Mouse (Mus musculus): ENCODE results near the gene Nmd3. TPM values are rescaled to one million over a fixed set of nuclear protein-coding genes. Genes with fewer than 3 reads are reported as not detected.

Nmd3 gene
- polyA plus RNA-seq, 1 experiment from 2014 or later = 65.7 TPM

DNA sequence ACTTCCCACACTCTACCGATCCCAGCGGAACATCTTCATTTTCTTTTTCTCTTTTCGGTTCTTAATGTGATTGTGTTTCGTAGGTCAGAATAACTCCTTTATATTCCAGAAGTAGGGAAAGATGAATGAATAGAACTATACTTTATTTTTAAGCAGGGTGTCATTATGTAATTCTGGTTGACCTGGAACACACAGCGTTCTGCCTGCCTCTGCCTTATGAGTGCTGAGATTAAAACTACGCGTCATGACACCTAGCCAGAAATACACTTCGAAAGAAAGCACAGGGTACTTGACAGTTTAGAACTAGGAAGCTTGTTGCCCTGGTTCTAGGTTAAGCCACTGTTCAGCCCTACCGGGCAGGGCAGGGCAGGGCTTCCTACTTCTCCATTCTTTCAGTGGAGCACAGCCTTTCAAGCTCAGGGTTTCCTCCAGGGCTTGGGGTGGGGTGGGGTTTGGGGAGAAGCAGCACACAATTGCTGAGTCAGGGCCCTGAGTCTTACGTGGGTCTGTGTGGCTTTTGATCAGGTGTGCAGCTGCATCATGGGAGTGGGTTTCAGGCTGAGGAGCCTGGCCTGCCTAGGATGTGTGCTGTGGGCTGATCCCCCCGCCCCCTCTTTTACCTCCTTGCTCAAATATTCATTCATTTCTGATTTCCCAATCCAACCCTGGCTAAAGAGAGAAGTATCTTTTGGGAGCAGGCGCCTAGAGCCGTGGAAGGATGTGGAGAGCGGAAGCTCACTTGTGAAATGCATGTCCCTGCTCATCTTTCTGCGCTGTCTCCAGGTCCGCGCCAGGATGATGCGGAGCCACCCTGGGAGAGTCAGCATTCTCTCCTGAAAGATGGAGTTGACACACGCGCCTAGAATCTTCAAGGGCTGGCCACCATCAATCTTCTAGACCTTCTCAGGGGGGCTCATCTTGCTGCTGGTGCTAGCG lies 42.1 kb downstream of the Nmd3 start:
- Histone ChIP-seq H3K9ac (no peak overlapping the region), H3K4me1 (replicated peaks) (no peaks in the 10 kb centered on the region), H3K4me2 (no peak overlapping the region), H3K27me3 (no peaks in the 10 kb centered on the region), H3K9me3 (replicated peaks) (no peaks in the 10 kb centered on the region), H3K27ac (replicated peaks) (no peak overlapping the region), H3K4me3 (replicated peaks) (no peak overlapping the region), H3K36me3 (replicated peaks) (no peaks in the 10 kb centered on the region)
- no peak for ATAC-seq (ENCODE audit: insufficient read depth)
- WGBS (ENCODE audit: insufficient replicate concordance) = 76% methylated on average over 21 of the region's 21 CpGs

DNA sequence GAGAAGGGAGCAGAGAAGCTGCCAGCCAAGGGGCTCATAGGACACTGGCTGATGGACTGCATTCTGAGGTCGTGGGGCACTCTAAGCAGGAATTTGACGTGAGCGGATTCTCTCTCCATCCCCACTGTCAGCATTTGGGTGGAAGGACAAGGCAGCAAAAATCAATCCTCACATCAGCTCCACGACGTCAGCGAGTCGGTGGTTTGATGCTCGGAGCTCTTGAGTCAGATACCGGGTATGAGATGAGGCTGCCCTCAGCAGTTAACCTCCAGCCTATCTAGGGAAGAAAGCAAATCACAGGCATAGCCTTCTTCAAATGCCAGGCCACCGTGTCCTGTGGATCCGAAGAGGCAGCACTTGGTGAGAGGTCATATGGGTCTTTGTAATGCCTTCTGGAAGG lies 43.4 kb downstream of the Nmd3 start:
- Histone ChIP-seq H3K27ac (replicated peaks) (no peak overlapping the region), H3K36me3 (replicated peaks) (no peaks in the 10 kb centered on the region), H3K4me3 (replicated peaks) (no peak overlapping the region), H3K4me1 (replicated peaks) (no peaks in the 10 kb centered on the region), H3K4me2 (no peak overlapping the region), H3K9me3 (replicated peaks) (no peaks in the 10 kb centered on the region), H3K27me3 (no peaks in the 10 kb centered on the region), H3K9ac (no peak overlapping the region)
- no peak for ATAC-seq (ENCODE audit: insufficient read depth)
- 75% methylated on average over 11 of the region's 11 CpGs for WGBS (ENCODE audit: insufficient replicate concordance)

DNA sequence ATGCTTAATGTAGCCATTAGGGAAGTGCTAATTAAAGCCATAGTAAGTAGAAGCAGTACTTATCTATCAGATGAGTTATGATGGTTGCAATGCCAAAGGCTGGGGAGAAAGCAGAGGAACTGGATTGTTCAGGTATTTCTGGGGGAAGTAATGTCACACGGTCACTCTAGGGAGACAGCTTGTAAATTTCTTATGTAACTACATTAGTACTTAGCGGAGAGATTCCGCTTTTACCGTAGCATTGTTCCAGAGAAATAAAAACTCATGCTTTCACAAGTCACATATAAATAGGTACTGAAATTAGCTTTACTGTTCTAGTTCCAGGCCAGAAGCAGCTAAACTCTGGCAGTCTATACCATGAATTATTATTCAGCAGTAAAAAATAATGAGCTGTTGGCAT lies 47.4 kb downstream of the Nmd3 start:
- no peaks in the 10 kb centered on the region for H3K4me1 ChIP-seq (replicated peaks)
- ATAC-seq (ENCODE audit: insufficient read depth) = no peak

DNA sequence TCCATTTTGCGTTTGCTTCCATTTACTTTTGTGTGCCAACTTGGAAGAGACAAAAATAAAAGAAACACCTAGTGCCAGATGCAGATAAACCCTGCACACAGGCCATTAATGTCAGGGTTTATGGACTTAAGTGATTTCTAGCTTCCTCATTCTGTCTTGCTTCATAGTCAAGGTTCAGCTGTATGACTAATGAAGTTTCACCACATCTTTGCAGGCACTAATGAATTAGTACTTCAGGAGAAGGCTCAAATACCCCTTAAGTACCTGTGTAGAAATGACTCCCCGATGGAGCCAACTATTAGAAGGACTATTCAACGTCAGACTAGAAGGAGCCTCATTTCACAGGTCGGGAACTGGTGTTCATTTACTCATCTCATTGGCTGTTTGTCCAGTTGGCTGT lies 51.6 kb downstream of the Nmd3 start:
- H3K4me1 ChIP-seq (replicated peaks) = no peaks in the 10 kb centered on the region
- H3K4me2 ChIP-seq = no peak overlapping the region
- H3K9me3 ChIP-seq (replicated peaks) = no peaks in the 10 kb centered on the region
- no peak overlapping the region for H3K9ac ChIP-seq
- H3K36me3 ChIP-seq (replicated peaks) = no peaks in the 10 kb centered on the region
- WGBS (ENCODE audit: insufficient replicate concordance) = 52% methylated on average over 4 of the region's 4 CpGs
- no peak overlapping the region for H3K27ac ChIP-seq (replicated peaks)
- no peak overlapping the region for H3K4me3 ChIP-seq (replicated peaks)
- H3K27me3 ChIP-seq = no peaks in the 10 kb centered on the region
- ATAC-seq (ENCODE audit: insufficient read depth) = no peak

More for the DNA sequence above, 47.4 kb downstream of the Nmd3 start:
- Histone ChIP-seq H3K27ac (replicated peaks) (no peak overlapping the region), H3K9ac (no peak overlapping the region), H3K27me3 (no peaks in the 10 kb centered on the region), H3K36me3 (replicated peaks) (no peaks in the 10 kb centered on the region), H3K4me2 (no peak overlapping the region), H3K9me3 (replicated peaks) (no peaks in the 10 kb centered on the region), H3K4me3 (replicated peaks) (no peak overlapping the region)
- WGBS (ENCODE audit: insufficient replicate concordance) = 75% methylated on average over 4 of the region's 4 CpGs

DNA sequence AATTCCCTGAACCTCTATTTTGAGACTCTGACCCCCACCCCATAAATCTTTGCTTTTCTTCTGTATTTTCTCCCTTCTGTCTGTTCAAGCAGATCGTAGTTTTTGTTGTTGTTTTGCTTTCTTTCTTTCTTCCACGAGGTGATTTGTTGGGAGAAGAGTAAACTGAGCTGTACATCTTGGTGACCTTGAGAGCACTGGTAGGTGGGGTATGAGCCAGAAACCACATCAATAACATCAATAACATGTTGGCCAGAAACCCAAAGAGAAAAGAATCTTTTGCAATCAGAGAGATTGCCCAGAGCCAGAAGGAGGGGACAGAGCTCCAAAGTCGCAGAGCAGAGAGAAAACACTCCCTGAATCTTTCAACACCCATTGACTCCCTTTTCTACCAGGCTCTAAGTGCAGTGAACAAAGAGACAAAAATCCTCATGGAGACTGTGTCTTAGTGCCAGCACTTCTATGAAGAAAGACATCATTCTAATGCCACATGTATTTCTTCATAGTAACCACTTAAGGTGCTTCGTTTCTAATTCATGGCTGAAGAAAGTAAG lies 57.5 kb downstream of the Nmd3 start:
- H3K4me1 ChIP-seq (replicated peaks) = no peaks in the 10 kb centered on the region
- H3K27ac ChIP-seq (replicated peaks) = no peak overlapping the region
- no peaks in the 10 kb centered on the region for H3K36me3 ChIP-seq (replicated peaks)
- H3K4me2 ChIP-seq = no peak overlapping the region
- no peak overlapping the region for H3K4me3 ChIP-seq (replicated peaks)
- no peaks in the 10 kb centered on the region for H3K9me3 ChIP-seq (replicated peaks)
- ATAC-seq (ENCODE audit: insufficient read depth) = no peak
- WGBS (ENCODE audit: insufficient replicate concordance) = 48% methylated on average over 4 of the region's 4 CpGs
- no peaks in the 10 kb centered on the region for H3K27me3 ChIP-seq
- H3K9ac ChIP-seq = no peak overlapping the region

DNA sequence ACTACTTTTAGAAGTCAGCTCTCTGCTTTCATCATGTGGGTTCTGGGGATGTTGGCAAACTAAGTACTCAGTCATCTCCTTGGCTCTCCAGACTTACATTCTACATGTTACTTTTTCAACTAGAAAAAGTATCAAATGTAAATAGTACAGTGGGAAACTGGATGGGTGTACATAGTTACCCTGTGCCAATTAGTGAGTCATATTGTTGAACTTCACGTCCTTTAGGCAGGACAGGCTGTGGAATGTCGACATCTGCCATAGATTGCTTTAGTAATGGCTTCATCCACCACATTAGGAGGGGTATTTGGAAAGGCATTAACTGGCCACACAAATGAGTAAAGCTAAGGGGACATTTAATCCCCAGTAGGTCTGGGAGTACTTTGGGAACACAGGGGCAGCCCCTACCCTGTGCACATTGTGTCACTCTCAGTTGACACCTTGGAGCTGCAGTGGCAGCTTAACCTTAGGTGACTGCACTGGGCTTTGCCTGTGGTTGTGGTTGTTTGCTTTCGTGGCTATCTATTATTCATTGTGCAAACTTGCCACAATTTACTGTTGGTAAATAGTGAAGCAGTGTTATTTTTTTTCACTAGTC lies 71.1 kb downstream of the Nmd3 start:
- WGBS (ENCODE audit: insufficient replicate concordance) = 50% methylated on average over 3 of the region's 3 CpGs
- H3K27ac ChIP-seq (replicated peaks) = no peak overlapping the region
- ATAC-seq (ENCODE audit: insufficient read depth) = no peak
- H3K9me3 ChIP-seq (replicated peaks) = no peaks in the 10 kb centered on the region
- no peaks in the 10 kb centered on the region for H3K27me3 ChIP-seq
- H3K4me2 ChIP-seq = no peak overlapping the region
- H3K4me1 ChIP-seq (replicated peaks) = no peaks in the 10 kb centered on the region
- H3K36me3 ChIP-seq (replicated peaks) = no peaks in the 10 kb centered on the region
- H3K9ac ChIP-seq = no peak overlapping the region
- H3K4me3 ChIP-seq (replicated peaks) = no peak overlapping the region

DNA sequence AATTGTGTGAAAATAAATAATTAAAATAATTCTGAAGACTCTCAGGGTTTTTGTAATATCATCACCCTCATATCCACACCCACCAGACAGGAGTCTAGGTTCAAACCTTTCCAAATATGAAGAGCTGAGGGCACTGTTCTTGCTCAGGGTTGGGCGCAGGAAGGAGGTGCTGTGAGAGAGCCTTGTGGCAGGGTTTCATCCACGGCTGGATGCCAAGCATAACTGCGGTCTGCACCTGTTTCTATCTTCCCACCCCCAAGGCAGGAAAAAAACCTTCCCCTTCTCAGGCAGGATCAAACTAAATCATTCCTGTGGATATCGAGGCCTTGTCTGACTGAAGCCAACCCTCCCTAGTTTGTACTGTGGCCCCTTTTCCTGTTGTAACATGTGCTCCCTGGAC lies 75.7 kb downstream of the Nmd3 start:
- WGBS (ENCODE audit: insufficient replicate concordance) = 72% methylated on average over 4 of the region's 4 CpGs
- H3K27ac ChIP-seq (replicated peaks) = no peak overlapping the region
- no peaks in the 10 kb centered on the region for H3K36me3 ChIP-seq (replicated peaks)

DNA sequence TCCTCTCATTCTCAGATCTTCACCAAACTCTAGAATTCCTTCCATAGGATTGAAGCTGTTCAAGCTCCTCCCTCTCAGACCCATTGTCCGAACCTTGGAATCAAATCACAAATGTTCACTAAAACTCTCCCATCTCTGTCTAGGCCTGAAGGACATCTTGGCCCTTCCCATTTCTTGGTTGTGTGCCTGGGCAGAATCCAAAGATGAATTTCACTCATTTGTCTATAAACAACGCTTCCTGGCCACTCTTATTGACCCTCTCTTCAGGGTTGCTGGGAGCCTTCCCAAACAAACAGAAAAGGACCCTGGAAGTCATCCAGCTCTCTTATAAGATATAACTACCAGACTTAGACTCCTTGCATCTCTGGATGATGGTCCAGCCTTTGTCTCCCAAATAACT lies 76.2 kb downstream of the Nmd3 start:
- ATAC-seq (ENCODE audit: insufficient read depth) = no peak
- H3K4me3 ChIP-seq (replicated peaks) = no peak overlapping the region

More for the DNA sequence above, 75.7 kb downstream of the Nmd3 start:
- H3K9me3 ChIP-seq (replicated peaks) = no peaks in the 10 kb centered on the region
- no peak overlapping the region for H3K4me3 ChIP-seq (replicated peaks)
- no peak for ATAC-seq (ENCODE audit: insufficient read depth)
- no peaks in the 10 kb centered on the region for H3K27me3 ChIP-seq
- no peaks in the 10 kb centered on the region for H3K4me1 ChIP-seq (replicated peaks)
- no peak overlapping the region for H3K9ac ChIP-seq
- H3K4me2 ChIP-seq = no peak overlapping the region

DNA sequence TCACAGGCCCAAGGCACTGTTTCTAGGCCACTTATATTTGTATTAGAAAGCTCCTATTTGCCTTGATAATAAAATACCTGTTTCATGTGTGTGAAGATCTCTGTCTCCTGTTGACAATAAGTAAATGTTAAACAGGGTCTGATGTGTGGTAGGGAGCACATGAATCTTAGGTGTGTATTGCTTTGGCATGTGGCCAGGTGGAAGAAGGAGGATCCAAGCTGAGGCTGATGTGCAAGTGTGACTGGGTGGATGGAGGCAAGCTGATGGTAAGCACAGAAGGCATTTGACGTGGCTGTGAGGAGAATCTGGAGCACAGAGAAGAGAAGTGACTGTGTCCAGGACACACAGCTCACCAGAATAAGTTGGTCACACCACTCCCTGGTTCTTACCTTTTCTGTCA lies 77.3 kb downstream of the Nmd3 start:
- H3K4me1 ChIP-seq (replicated peaks) = no peaks in the 10 kb centered on the region
- no peaks in the 10 kb centered on the region for H3K9me3 ChIP-seq (replicated peaks)
- H3K36me3 ChIP-seq (replicated peaks) = no peaks in the 10 kb centered on the region
- no peak overlapping the region for H3K27ac ChIP-seq (replicated peaks)
- ATAC-seq (ENCODE audit: insufficient read depth) = no peak
- H3K4me2 ChIP-seq = no peak overlapping the region
- WGBS (ENCODE audit: insufficient replicate concordance) = 42% methylated on average over 1 of the region's 1 CpGs
- H3K4me3 ChIP-seq (replicated peaks) = no peak overlapping the region
- no peak overlapping the region for H3K9ac ChIP-seq
- H3K27me3 ChIP-seq = no peaks in the 10 kb centered on the region

More for the DNA sequence above, 76.2 kb downstream of the Nmd3 start:
- no peaks in the 10 kb centered on the region for H3K4me1 ChIP-seq (replicated peaks)
- H3K27ac ChIP-seq (replicated peaks) = no peak overlapping the region
- no peak overlapping the region for H3K9ac ChIP-seq
- no peaks in the 10 kb centered on the region for H3K27me3 ChIP-seq
- no peaks in the 10 kb centered on the region for H3K9me3 ChIP-seq (replicated peaks)
- no peaks in the 10 kb centered on the region for H3K36me3 ChIP-seq (replicated peaks)
- no peak overlapping the region for H3K4me2 ChIP-seq
- 58% methylated on average over 2 of the region's 2 CpGs for WGBS (ENCODE audit: insufficient replicate concordance)

DNA sequence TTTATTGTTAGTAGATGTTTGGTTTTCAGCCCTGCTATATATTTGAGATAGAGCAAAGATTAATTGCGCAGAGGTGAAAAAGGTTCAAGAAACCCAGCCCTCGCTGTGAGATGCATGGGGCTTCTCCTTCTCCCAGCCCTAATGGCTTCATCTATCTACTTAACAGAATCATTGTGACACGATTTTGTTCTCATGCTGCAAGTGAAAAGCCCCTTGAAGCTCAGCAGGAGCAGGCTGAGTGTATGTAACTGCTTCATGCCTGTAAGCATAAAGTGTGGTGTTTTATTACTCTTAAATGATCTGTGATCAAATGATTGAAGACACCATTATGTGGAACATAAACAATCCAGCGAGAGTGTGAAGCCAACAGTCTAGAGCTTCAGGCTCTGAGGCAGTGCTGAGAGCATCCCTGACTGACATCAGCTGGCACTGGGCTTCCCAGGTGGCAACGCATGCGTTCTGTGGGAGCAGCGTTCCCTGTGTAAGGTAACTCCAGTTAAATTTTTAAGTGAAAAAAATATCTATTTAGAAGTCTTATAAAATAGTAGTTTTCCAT lies 79.1 kb downstream of the Nmd3 start:
- ATAC-seq (ENCODE audit: insufficient read depth) = no peak
- H3K27ac ChIP-seq (replicated peaks) = no peak overlapping the region
- no peaks in the 10 kb centered on the region for H3K4me1 ChIP-seq (replicated peaks)
- 46% methylated on average over 7 of the region's 7 CpGs for WGBS (ENCODE audit: insufficient replicate concordance)
- no peak overlapping the region for H3K4me2 ChIP-seq
- no peaks in the 10 kb centered on the region for H3K27me3 ChIP-seq
- H3K9ac ChIP-seq = no peak overlapping the region
- no peak overlapping the region for H3K4me3 ChIP-seq (replicated peaks)
- H3K9me3 ChIP-seq (replicated peaks) = no peaks in the 10 kb centered on the region
- no peaks in the 10 kb centered on the region for H3K36me3 ChIP-seq (replicated peaks)

DNA sequence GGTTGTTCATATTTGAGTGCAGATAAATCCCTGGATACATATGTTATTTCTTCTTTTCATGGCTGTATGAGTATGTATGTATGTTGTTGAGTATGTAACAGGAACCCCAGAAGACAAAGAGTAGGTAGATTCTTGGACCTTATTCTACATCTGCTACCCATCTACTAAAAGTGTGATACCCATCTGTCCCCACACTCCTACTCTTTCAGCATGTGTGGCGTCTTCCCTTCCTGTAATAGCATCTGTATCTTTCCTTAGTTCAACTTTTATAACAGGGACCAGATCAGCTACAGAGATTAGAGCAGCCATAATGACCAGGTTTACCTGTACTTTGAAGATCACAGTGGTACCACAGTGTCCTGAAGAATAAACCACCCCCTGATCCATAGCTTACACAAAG lies 81.4 kb downstream of the Nmd3 start:
- ATAC-seq (ENCODE audit: insufficient read depth) = no peak
- 73% methylated on average over 1 of the region's 1 CpGs for WGBS (ENCODE audit: insufficient replicate concordance)
- no peaks in the 10 kb centered on the region for H3K9me3 ChIP-seq (replicated peaks)
- no peak overlapping the region for H3K27ac ChIP-seq (replicated peaks)
- no peak overlapping the region for H3K9ac ChIP-seq
- no peaks in the 10 kb centered on the region for H3K4me1 ChIP-seq (replicated peaks)
- no peaks in the 10 kb centered on the region for H3K27me3 ChIP-seq
- H3K4me3 ChIP-seq (replicated peaks) = no peak overlapping the region
- no peak overlapping the region for H3K4me2 ChIP-seq
- H3K36me3 ChIP-seq (replicated peaks) = no peaks in the 10 kb centered on the region

All from liver, embryonic 15.5 days (tissue).